ENCODE assay signal across 8 mouse cellular contexts in the genomic region with DNA sequence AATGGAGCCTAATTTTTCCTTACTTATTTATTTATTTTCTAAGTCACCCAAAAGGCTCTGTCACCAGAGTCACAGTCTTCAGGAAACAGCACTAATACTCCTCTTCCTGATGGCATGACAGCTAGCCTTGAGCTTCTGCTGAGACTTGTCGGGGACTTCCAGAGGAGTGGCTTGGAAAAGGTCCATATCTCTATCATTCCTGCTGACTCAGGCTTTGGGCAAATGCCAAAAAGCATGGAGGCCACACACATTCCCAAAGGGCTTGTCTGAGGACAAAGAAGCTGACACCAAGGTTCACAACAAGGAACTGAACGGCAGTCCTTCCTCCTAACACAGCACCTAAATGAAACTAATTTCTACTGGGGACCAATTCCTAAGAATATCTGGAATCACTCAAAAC.
DNase-seq lines count a peak whose midpoint lies in the region; ATAC-seq and TF ChIP-seq lines count a peak whose summit lies in the region.

No protein-coding gene starts in this region.

- no peaks in the 10 kb centered on the region for H3K4me1 ChIP-seq in forebrain, embryonic 14.5 days (ENCODE audit: control insufficient read depth, insufficient read depth, low read length)
- no peaks in the 10 kb centered on the region for H3K4me1 ChIP-seq in forebrain, postnatal 0 days (ENCODE audit: insufficient read depth)
- peaks cover 7% of the 10 kb centered on the region; the same call in 1 of the 2 replicates for H3K4me1 ChIP-seq in heart, postnatal 0 days (ENCODE audit: control insufficient read depth, insufficient read depth)
- peaks cover 7% of the 10 kb centered on the region; the same call in 1 of the 2 replicates for H3K4me1 ChIP-seq in lung, embryonic 16.5 days (replicated peaks; ENCODE audit: control insufficient read depth, insufficient read depth, low read length)
- H3K4me1 ChIP-seq in forebrain, embryonic 10.5 days, result no peaks in the 10 kb centered on the region

- no peak overlapping the region for H3K4me2 ChIP-seq in forebrain, embryonic 14.5 days (ENCODE audit: low read length)
- H3K4me2 ChIP-seq in forebrain, postnatal 0 days (ENCODE audit: low read depth), result no peak overlapping the region
- H3K4me2 ChIP-seq in heart, postnatal 0 days (ENCODE audit: low read depth, low read length), result peak overlapping the region; percentile 13; the same call in 1 of the 2 replicates
- no peak overlapping the region; the same call in 1 of the 2 replicates for H3K4me2 ChIP-seq in lung, embryonic 16.5 days (ENCODE audit: low read depth, low read length)

- WGBS in forebrain, embryonic 14.5 days, result 25% methylated on average over 2 of the region's 2 CpGs
- 21% methylated on average over 2 of the region's 2 CpGs for WGBS in forebrain, postnatal 0 days
- WGBS in heart, postnatal 0 days, result 4% methylated on average over 2 of the region's 2 CpGs
- WGBS in lung, embryonic 16.5 days, result 28% methylated on average over 2 of the region's 2 CpGs
- WGBS in forebrain, embryonic 10.5 days, result 90% methylated on average over 2 of the region's 2 CpGs

- no peaks in the 10 kb centered on the region for H3K27me3 ChIP-seq in forebrain, embryonic 14.5 days (replicated peaks; ENCODE audit: control insufficient read depth, insufficient read depth, low read length)
- H3K27me3 ChIP-seq in forebrain, postnatal 0 days (ENCODE audit: insufficient read depth, low read length), result no peaks in the 10 kb centered on the region
- H3K27me3 ChIP-seq in heart, postnatal 0 days (ENCODE audit: control insufficient read depth, insufficient read depth, low read length), result no peaks in the 10 kb centered on the region
- H3K27me3 ChIP-seq in lung, embryonic 16.5 days (ENCODE audit: control insufficient read depth, insufficient read depth, low read depth, low read length), result no peaks in the 10 kb centered on the region
- no peaks in the 10 kb centered on the region for H3K27me3 ChIP-seq in forebrain, embryonic 10.5 days (ENCODE audit: poor library complexity, severe bottlenecking)

- H3K27ac ChIP-seq in forebrain, embryonic 14.5 days (ENCODE audit: low read depth, low read length), result no peak overlapping the region
- no peak overlapping the region for H3K27ac ChIP-seq in forebrain, postnatal 0 days (ENCODE audit: low read depth, low read length)
- H3K27ac ChIP-seq in heart, postnatal 0 days (ENCODE audit: low read depth), result peak overlapping the region; percentile 19; the same call in 1 of the 2 replicates
- no peak overlapping the region for H3K27ac ChIP-seq in lung, embryonic 16.5 days (ENCODE audit: low read length)
- no peak overlapping the region for H3K27ac ChIP-seq in forebrain, embryonic 10.5 days

- H3K9ac ChIP-seq in forebrain, embryonic 14.5 days (ENCODE audit: low read length), result no peak overlapping the region
- H3K9ac ChIP-seq in forebrain, postnatal 0 days, result no peak overlapping the region
- no peak overlapping the region for H3K9ac ChIP-seq in heart, postnatal 0 days (replicated peaks; ENCODE audit: low read depth, low read length)
- H3K9ac ChIP-seq in lung, embryonic 16.5 days (ENCODE audit: low read length), result no peak overlapping the region

- TF ChIP-seq CTCF in forebrain, postnatal 0 days (IDR thresholded peaks at IDR 0.05; ENCODE audit: low read depth), result no peak
- TF ChIP-seq CTCF in heart, postnatal 0 days (IDR thresholded peaks at IDR 0.05; ENCODE audit: low read depth), result no peak

- no peak for ATAC-seq in forebrain, embryonic 14.5 days
- ATAC-seq in forebrain, postnatal 0 days, result no peak
- ATAC-seq in heart, postnatal 0 days (ENCODE audit: insufficient read depth, low read depth), result peak; percentile 66; the same call in 1 of the 2 replicates
- ATAC-seq in lung, embryonic 16.5 days (ENCODE audit: low read depth), result peak; percentile 78

- no peak; the same call in 1 of the 2 replicates for TF ChIP-seq EP300 in heart, postnatal 0 days (IDR thresholded peaks at IDR 0.05; ENCODE audit: low read depth)

- DNase-seq in forebrain, embryonic 14.5 days (ENCODE audit: low spot score), result peak; percentile 38
- DNase-seq in forebrain, postnatal 0 days, result no peak
- DNase-seq in adrenal gland, adult 2 months, result peak; percentile 92
- DNase-seq in heart, postnatal 0 days (ENCODE audit: low spot score), result peak; percentile 63
- no peak for DNase-seq in right cerebral cortex, adult 2 months (ENCODE audit: low spot score in 2 of 2)
- no peak for DNase-seq in right cerebral cortex, adult 18-20 months
- DNase-seq in forebrain, embryonic 10.5 days (ENCODE audit: extremely low spot score, low spot score), result no peak

- no peaks in the 10 kb centered on the region for H3K36me3 ChIP-seq in forebrain, embryonic 14.5 days (ENCODE audit: control insufficient read depth, insufficient read depth, low read length)
- H3K36me3 ChIP-seq in forebrain, postnatal 0 days (ENCODE audit: insufficient read depth), result no peaks in the 10 kb centered on the region
- no peaks in the 10 kb centered on the region for H3K36me3 ChIP-seq in heart, postnatal 0 days (replicated peaks; ENCODE audit: control insufficient read depth, insufficient read depth, low read length)
- no peaks in the 10 kb centered on the region for H3K36me3 ChIP-seq in lung, embryonic 16.5 days (ENCODE audit: control insufficient read depth, insufficient read depth, low read length)
- H3K36me3 ChIP-seq in forebrain, embryonic 10.5 days (replicated peaks), result no peaks in the 10 kb centered on the region

- no peaks in the 10 kb centered on the region for H3K9me3 ChIP-seq in forebrain, embryonic 14.5 days (replicated peaks; ENCODE audit: control insufficient read depth, low read length)
- H3K9me3 ChIP-seq in forebrain, postnatal 0 days (ENCODE audit: low read length), result no peaks in the 10 kb centered on the region
- no peaks in the 10 kb centered on the region for H3K9me3 ChIP-seq in heart, postnatal 0 days (replicated peaks; ENCODE audit: control insufficient read depth, low read length)
- H3K9me3 ChIP-seq in lung, embryonic 16.5 days (ENCODE audit: control insufficient read depth, low read length), result no peaks in the 10 kb centered on the region
- no peaks in the 10 kb centered on the region for H3K9me3 ChIP-seq in forebrain, embryonic 10.5 days

- no peak overlapping the region for H3K4me3 ChIP-seq in forebrain, embryonic 14.5 days (ENCODE audit: low read depth, low read length)
- no peak overlapping the region for H3K4me3 ChIP-seq in forebrain, postnatal 0 days (ENCODE audit: low read depth, low read length)
- H3K4me3 ChIP-seq in heart, postnatal 0 days (ENCODE audit: low read depth, low read length), result no peak overlapping the region
- H3K4me3 ChIP-seq in lung, embryonic 16.5 days (ENCODE audit: low read length), result no peak overlapping the region
- H3K4me3 ChIP-seq in forebrain, embryonic 10.5 days, result no peak overlapping the region

Comparison
In these comparisons a context has a peak if more than half of its experiments do, and no peak if none do; other contexts are left out.
1. DNase-seq: peak in forebrain, embryonic 14.5 days (single experiment), adrenal gland, adult 2 months (single experiment) and heart, postnatal 0 days (single experiment); none in forebrain, postnatal 0 days (single experiment), right cerebral cortex, adult 2 months (0 of 2), right cerebral cortex, adult 18-20 months (single experiment) and forebrain, embryonic 10.5 days (single experiment).
2. ATAC-seq: peak in heart, postnatal 0 days (single experiment) and lung, embryonic 16.5 days (single experiment); none in forebrain, embryonic 14.5 days (single experiment) and forebrain, postnatal 0 days (single experiment).